Mouse (Mus musculus) heart, postnatal 10 days (tissue): ENCODE data around the gene Mpzl1. TPM values are rescaled to one million over a fixed set of nuclear protein-coding genes. Genes with fewer than 3 reads are reported as not detected.
A peak's percentile ranks its signal among the peaks of the same experiment; 100 is the strongest.

Source experiments
- DNase-seq, 2 experiments: peaks; one replicate each; pipeline ENCODE4 v3.0.0; 2021
- intact Hi-C: fragments of 180-260 bp; cut with DNase I; formaldehyde crosslinking; loops from one replicate; pipeline ENCODE4 v1.15.1; 2025
- total RNA-seq, 2 experiments: library from RNA; stranded (reverse); gene quantifications; 2 replicates each; pipeline ENCODE4 v1.2.3; 2021

The Mpzl1 gene
- total RNA-seq, 2 experiments from 2014 or later: 49.4 to 57.7 TPM

DNA sequence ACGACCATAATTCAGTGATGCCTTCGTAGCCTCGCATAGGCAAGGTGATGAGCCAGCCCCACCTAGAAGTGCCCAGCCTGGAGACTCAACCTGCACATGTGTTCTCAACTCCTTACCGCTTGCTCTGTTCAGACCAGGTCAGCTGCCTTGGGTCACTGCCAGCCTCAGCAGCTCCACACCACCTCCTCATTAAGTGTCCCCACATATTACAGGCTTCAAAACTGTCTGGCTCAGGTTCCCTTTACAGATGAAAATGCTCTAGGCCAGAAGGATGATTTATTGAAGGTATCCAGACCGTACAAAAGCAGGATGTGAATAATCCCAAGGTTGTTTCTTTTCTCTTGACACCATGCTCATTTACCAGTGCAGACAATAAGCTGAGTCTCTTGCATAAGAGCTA is 8.4 kb downstream of the Mpzl1 start:
- DNase-seq: peak in 1 of 2 experiments; percentile 35

DNA sequence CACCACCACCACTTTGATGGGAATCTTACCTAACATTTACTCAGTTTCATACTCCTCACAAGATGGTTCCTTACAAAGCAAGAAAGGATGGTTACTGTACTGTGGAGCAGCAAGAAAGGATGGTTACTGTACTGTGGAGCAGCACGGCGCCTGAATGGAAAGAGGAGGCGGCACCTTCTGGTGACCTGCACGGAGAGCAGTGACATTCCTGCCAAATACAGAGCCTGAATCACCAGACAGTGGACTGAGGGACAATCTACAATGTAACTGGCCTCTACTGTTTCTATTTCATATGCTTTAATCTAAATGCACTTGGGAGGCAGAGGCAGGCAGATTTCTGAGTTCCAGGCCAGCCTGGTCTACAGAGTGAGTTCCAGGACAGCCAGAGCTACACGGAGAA is 9.3 kb downstream of the Mpzl1 start:
- intact Hi-C loops: no loop called here
- DNase-seq: no peak

More for the DNA sequence above, 8.4 kb downstream of the Mpzl1 start:
- intact Hi-C loops: no loop called here

- intact Hi-C loops: loop anchor here (2.0 kb wide), 1 partner anchor 17 kb away; the partner anchor contains the start of gene Mpzl1
- peak; percentile 76 to 83 for DNase-seq
These were observed 16.1 kb downstream of the Mpzl1 start for GRCm38 (mm10) chr1:165618201-165618624.

DNA sequence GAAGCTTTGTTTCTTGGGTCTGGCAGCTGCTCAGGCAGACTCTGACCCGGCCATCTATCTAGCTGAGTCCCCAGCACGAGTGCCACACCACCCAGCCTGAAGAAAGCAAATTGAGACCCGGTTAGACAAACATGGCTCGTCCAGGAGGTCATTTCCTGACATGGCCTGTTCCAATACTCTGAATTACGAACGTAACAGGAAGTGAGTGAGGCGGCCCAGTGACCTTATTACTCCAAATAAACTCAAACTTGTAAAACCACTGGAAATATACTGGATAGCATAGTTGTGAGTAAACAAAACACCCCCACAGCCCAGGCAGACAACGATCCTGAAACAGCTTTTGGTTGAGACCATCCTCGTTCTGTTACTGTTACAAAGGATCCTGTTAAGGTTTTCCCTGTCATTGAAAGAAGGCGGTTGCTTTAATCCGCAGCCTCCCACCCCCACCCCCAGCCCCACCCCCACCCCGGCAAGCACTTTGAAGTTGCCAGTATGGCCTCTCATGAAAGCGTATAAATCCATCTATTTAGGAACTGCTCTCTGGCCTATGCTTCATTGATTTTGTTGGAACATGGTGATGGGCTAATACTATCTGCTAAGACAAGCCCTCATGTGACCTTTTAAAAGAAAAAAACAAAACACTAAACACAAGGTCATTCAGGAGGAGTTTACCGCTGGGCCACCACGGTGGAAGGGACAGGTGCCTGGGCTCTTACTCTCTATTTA is 17.0 kb downstream of the Mpzl1 start:
- DNase-seq: peak; percentile 51 to 58
- intact Hi-C loops: no loop called here

- intact Hi-C loops: no loop called here
- peak in 1 of 2 experiments; percentile 31 for DNase-seq
These were observed 17.7 kb downstream of the Mpzl1 start for GRCm38 (mm10) chr1:165616652-165617051.

- no peak for DNase-seq
- intact Hi-C loops: no loop called here
These were observed 19.5 kb downstream of the Mpzl1 start for GRCm38 (mm10) chr1:165614793-165615192.

GRCm38 (mm10) chr1:165613926-165614325 is 20.4 kb downstream of the Mpzl1 start:
- intact Hi-C loops: no loop called here
- DNase-seq: no peak

- no peak for DNase-seq
- intact Hi-C loops: no loop called here
These were observed 21.6 kb downstream of the Mpzl1 start for GRCm38 (mm10) chr1:165612714-165613113.

DNA sequence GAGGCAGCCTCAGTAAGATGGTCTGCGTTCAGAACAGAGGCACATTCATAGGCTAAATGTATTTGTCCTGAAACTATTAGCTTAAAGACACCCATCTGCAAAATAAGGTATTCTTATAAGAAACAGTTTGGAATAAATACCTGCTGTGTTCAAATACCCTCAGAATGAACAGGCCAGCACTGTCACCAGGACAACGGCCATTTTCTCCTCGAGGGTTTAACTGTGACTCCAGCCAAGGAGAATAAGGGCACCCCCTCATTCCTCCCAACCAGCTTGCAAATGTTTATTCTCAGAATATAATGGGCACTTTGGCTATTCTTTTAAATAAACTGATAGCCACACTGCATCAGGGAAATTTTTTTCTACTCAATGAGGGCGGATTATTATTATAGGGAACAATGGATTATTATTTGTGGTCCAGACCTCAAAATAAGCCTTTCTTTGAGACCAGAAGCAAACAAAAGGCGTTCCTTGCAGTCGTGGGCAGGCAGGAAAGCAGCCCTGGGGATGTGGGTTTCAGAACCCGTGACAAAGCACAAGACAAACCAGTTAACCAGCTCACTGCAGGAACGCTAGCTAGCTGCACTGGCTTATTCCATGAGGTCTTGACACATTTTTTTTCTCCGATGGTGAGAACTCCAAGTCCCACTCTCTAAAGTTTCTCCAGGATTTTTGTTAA is 23.9 kb downstream of the Mpzl1 start:
- DNase-seq: no peak
- intact Hi-C loops: no loop called here

DNA sequence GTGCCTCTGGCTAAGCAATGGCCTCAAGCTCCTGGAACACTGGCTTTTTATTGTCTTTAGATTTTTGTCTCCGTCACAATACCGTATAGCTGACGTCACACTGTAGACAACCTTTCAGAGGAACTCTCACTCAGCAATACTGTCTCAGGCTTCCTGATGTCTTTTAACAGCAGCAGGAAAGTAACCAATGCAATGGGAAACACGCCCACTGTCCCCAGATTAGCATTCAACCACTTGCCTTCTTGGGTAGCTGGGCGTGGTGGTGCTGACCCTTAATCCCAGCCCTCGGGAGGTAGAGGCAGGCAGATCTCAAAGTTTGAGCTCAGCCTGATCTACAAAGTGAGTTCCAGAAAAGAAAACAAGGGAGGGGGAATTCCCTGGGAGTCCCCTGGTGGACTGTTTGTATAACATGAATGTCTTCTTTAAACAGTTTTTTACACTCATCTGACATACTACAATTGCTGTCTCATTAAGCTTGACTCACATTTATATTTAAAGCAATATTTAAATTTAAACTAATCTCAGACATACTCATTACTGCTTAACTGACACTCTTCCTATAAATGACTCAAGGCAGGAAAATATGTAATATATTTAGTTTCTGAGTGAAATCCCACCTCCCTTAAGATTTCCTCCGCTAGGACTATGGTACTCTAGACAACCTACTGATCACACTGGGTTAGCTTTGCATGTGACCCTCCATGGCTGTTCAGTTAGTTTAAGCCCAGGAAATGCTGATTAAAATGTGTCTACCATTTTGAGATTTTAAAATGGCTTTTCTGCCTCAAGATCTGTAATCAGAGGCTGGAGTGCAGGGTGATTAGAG is 24.6 kb downstream of the Mpzl1 start:
- intact Hi-C loops: no loop called here

DNA sequence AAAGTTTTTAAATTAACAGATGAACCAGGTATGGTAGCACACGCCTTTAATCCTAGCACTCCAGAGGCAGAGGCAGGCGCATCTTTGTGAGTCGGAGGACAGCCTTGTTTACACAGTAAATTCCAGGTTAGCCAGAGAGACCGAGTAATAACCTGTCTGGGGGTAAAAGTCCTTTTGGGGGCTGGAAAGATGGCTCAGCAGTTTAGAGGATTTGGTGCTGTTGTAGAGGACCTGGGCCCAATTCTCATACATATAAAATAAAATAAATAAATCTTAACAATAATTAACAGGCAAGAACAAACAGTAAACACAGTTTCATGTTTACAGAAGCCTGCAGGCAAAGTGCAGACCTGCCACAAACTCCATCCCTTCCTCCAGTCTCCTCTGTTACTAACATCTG is 25.4 kb downstream of the Mpzl1 start:
- intact Hi-C loops: no loop called here

More for the DNA sequence above, 24.6 kb downstream of the Mpzl1 start:
- no peak for DNase-seq

GRCm38 (mm10) chr1:165605774-165606173 is 28.6 kb downstream of the Mpzl1 start:
- intact Hi-C loops: no loop called here
- DNase-seq: peak; percentile 66 to 68

More for the DNA sequence above, 25.4 kb downstream of the Mpzl1 start:
- no peak for DNase-seq

DNA sequence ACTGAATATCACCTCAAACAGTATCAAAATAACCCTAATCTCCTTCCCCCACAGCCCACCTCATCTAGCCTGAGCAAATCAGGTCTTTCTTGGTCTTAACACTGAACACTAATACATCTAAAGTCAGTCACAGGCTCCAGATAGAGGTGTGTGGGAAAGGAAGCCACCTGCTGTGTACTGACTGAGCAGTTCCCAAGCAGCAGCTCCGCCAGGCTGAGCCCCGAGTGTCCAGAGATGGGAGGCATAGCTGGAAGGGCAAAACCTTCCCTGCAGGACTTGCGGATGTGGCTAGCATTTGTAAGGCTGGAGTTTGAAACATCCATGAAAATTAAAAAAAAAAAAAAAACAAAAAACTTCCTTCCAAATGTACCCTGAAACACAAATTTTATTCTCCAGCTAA is 29.2 kb downstream of the Mpzl1 start:
- no peak for DNase-seq
- intact Hi-C loops: no loop called here

GRCm38 (mm10) chr1:165604203-165604602 is 30.1 kb downstream of the Mpzl1 start:
- intact Hi-C loops: no loop called here
- no peak for DNase-seq

- DNase-seq: no peak
These were observed 31.1 kb downstream of the Mpzl1 start for GRCm38 (mm10) chr1:165603218-165603617.

GRCm38 (mm10) chr1:165601775-165602280 is 32.5 kb downstream of the Mpzl1 start:
- intact Hi-C loops: no loop called here
- DNase-seq: no peak

More at GRCm38 (mm10) chr1:165603218-165603617, 31.1 kb downstream of the Mpzl1 start:
- intact Hi-C loops: no loop called here

DNA sequence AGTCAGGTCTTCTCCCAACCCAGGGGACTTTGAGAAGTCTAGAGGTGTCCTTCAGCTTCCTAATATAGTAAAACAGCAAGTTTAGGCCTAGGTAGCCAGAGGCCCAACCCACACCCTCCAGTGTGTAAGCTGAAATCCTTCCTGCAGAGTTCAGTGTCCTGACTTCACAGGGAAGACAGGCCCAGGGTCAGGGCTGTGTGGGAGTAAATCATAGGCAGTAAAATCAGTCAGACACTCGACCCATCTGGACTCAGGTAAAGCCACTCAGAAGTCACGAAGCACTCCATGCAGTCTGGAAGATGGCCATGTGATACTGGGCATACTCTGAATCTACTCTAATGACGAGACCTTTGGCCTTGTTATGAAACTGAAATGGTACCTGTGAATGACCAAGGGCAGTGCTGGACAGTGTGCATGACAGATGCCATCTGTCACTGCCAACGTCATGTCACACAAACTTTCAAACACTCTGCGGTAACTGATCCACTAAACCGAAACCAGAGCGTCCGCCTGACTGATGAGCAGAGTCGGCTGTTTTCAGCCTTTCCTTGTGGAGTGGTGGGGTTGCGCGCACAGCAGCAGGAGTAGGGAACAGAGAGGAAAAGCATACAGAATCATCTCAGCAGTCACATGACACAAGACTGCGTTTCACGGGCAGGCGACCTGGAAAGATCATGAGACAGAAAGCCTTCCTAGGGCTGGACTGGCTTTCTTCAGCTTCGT is 39.5 kb downstream of the Mpzl1 start:
- intact Hi-C loops: no loop called here
- DNase-seq: no peak

- DNase-seq: peak in 1 of 2 experiments; percentile 60
- intact Hi-C loops: no loop called here
These were observed 41.8 kb downstream of the Mpzl1 start for GRCm38 (mm10) chr1:165592295-165593082.

DNA sequence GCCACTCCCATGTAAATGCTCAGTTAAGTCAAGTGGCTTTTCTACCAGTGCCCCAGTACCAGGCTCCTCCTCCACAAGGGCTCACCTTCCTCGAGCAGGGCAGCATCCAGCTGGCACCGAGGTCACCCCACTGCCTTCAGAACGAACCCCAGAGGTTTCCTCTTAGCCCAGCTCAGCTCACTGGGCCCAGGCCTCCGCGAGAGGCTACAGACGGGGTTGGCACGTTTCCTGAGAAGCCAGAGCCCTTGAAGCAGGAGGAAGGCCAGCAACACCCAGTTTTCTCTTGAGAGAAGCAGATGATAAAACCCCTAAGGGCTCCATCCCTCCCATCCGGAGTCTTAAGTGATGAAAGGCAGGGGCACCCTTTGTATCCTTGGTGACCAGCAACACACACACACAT is 43.6 kb downstream of the Mpzl1 start:
- intact Hi-C loops: no loop called here
- peak in 1 of 2 experiments; percentile 23 for DNase-seq
